Mouse (Mus musculus) skeletal muscle tissue, postnatal 0 days (tissue): ENCODE measurements around the gene Crabp1. TPM values are rescaled to one million over a fixed set of nuclear protein-coding genes. Genes with fewer than 3 reads are reported as not detected.

ENCODE experiments used
- polyA plus RNA-seq: library from polyadenylated mRNA; unstranded; fragments of >200 nt; fragmentation: Nextera tagmentation; extraction: Ambion mirVana; gene quantifications from 2 replicates; pipeline ENCODE4 v1.2.1, GENCODE M21; 2015

The Crabp1 gene
- 34.3 and 37.0 TPM in 2 replicates for polyA plus RNA-seq

GRCm38 (mm10) chr9:54764561-54765217 is at the start of gene Crabp1:
Gene Crabp1 (plus strand): TSS chr9:54764748.

DNA sequence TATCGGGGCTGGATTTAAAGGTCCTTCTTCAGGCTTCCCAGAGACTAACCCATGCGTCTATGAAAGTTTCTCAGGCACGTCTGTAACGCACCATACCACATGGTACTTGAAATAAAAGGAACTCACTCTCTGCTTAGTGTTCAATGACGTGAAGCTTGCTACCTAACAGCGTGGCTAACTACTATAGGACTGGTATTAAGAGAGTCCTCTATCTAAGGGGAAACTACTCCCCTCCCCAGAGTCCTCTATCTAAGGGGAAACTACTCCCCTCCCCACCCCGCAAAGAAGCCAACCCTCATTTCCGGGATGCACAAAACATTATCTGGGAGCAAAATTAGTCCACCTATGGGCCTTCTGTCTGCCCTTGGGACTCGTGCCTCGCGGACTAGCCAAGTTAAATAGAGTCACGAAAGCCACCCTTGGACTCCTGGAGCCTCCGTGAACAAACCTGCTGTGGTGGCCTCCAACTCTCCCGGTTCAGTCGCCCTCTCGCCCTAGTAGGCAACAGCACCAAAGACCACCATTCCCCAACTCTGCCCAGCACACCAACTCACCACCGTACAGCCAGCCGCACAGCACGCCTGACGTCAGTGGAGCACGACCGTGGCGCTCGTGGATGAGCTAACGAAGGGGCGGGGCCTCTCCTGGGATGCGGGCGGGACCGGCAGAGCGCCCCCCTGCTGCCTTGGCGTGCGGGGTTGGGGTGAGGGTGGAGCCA is 30.5 kb upstream of the Crabp1 start, which contains the start of gene Wdr61:
TSS of gene Wdr61 (minus strand) at position 599 of the 718 bp plus-strand sequence.

Other genes with a start within 250 kb of the Crabp1 start
- not detected in 2 replicates for gene Sh2d7, start 225.8 kb upstream of the Crabp1 start, polyA plus RNA-seq
- gene Cib2, start 204.5 kb upstream of the Crabp1 start, polyA plus RNA-seq = 18.8 and 32.0 TPM in 2 replicates
- 625 and 706 TPM in 2 replicates for gene Idh3a, start 178.4 kb upstream of the Crabp1 start, polyA plus RNA-seq
- gene Acsbg1, start 102.9 kb upstream of the Crabp1 start, polyA plus RNA-seq = 0.60 and 3.0 TPM in 2 replicates
- gene Dnaja4, start 65.9 kb upstream of the Crabp1 start, polyA plus RNA-seq = 30.4 and 30.8 TPM in 2 replicates
- gene Wdr61, start 30.2 kb upstream of the Crabp1 start, polyA plus RNA-seq = 68.7 and 78.0 TPM in 2 replicates
- 10.9 and 12.5 TPM in 2 replicates for gene Ireb2, start 99.0 kb downstream of the Crabp1 start, polyA plus RNA-seq
- 1.9 and 2.2 TPM in 2 replicates for gene Hykk, start 152.5 kb downstream of the Crabp1 start, polyA plus RNA-seq
- 216 and 239 TPM in 2 replicates for gene Psma4, start 186.0 kb downstream of the Crabp1 start, polyA plus RNA-seq
- 0.35 and 0.72 TPM in 2 replicates for gene AY074887, start 186.2 kb downstream of the Crabp1 start, polyA plus RNA-seq
- 0.19 and 0.33 TPM in 2 replicates for gene Chrna5, start 216.1 kb downstream of the Crabp1 start, polyA plus RNA-seq